Comparison of ENCODE assay signal across 8 mouse cellular contexts in genomic region chr3:137863330-137864123, GRCm38 (mm10). TPM values are rescaled to one million over a fixed set of nuclear protein-coding genes. Genes with fewer than 3 reads are reported as not detected.
A peak's percentile ranks its signal among the peaks of the same experiment; 100 is the strongest.
DNase-seq lines count a peak whose midpoint lies in the region; ATAC-seq and TF ChIP-seq lines count a peak whose summit lies in the region.

No protein-coding gene starts in this region.

- ATAC-seq in lung, embryonic 14.5 days (ENCODE audit: insufficient read depth) = no peak
- ATAC-seq in common myeloid progenitor, adult 5-6 weeks (replicated peaks; ENCODE audit: low read depth, poor library complexity, severe bottlenecking) = peak; percentile 9
- no peak for ATAC-seq in hindbrain, postnatal 0 days
- peak; percentile 6 for ATAC-seq in midbrain, postnatal 0 days (ENCODE audit: low FRiP score)

- H3K9me3 ChIP-seq in lung, embryonic 14.5 days (ENCODE audit: low read depth, low read length) = no peaks in the 10 kb centered on the region
- H3K9me3 ChIP-seq in hindbrain, postnatal 0 days (ENCODE audit: low read length) = no peaks in the 10 kb centered on the region
- no peaks in the 10 kb centered on the region for H3K9me3 ChIP-seq in midbrain, postnatal 0 days (ENCODE audit: low read length)

- H3K36me3 ChIP-seq in lung, embryonic 14.5 days (ENCODE audit: insufficient read depth) = peaks cover 11% of the 10 kb centered on the region
- no peaks in the 10 kb centered on the region for H3K36me3 ChIP-seq in hindbrain, postnatal 0 days (ENCODE audit: insufficient read depth, low read length)
- no peaks in the 10 kb centered on the region for H3K36me3 ChIP-seq in midbrain, postnatal 0 days (ENCODE audit: insufficient read depth, low read length)

- peak overlapping the region; percentile 83 for H3K4me3 ChIP-seq in lung, embryonic 14.5 days (ENCODE audit: low read depth, low read length)
- peak overlapping the region; percentile 80 for H3K4me3 ChIP-seq in hindbrain, postnatal 0 days (ENCODE audit: low read length)
- peak overlapping the region; percentile 81 for H3K4me3 ChIP-seq in midbrain, postnatal 0 days (ENCODE audit: low read depth, low read length)

- peak overlapping the region; percentile 61 for H3K4me2 ChIP-seq in lung, embryonic 14.5 days
- peak overlapping the region; percentile 54 for H3K4me2 ChIP-seq in hindbrain, postnatal 0 days (ENCODE audit: low read depth, low read length)
- H3K4me2 ChIP-seq in midbrain, postnatal 0 days (ENCODE audit: low read depth, low read length, poor library complexity, severe bottlenecking) = peak overlapping the region; percentile 59

- no peaks in the 10 kb centered on the region for H3K27me3 ChIP-seq in lung, embryonic 14.5 days (ENCODE audit: insufficient read depth, low read length)
- H3K27me3 ChIP-seq in hindbrain, postnatal 0 days (ENCODE audit: insufficient read depth, low read length) = no peaks in the 10 kb centered on the region
- H3K27me3 ChIP-seq in midbrain, postnatal 0 days (ENCODE audit: insufficient read depth, low read length) = no peaks in the 10 kb centered on the region

- peak overlapping the region; percentile 87 for H3K27ac ChIP-seq in lung, embryonic 14.5 days (ENCODE audit: low read depth)
- peak overlapping the region; percentile 96 for H3K27ac ChIP-seq in hindbrain, postnatal 0 days
- peak overlapping the region; percentile 91 for H3K27ac ChIP-seq in midbrain, postnatal 0 days (ENCODE audit: low read depth, low read length)

- no peak for TF ChIP-seq CTCF in lung, embryonic 14.5 days (IDR thresholded peaks at IDR 0.05; ENCODE audit: low read depth)
- TF ChIP-seq CTCF in hindbrain, postnatal 0 days (IDR thresholded peaks at IDR 0.05; ENCODE audit: low read depth) = no peak
- TF ChIP-seq CTCF in midbrain, postnatal 0 days (IDR thresholded peaks at IDR 0.05) = peak; percentile 21; the same call in 1 of the 2 replicates

- H3K9ac ChIP-seq in lung, embryonic 14.5 days = peak overlapping the region; percentile 60
- H3K9ac ChIP-seq in hindbrain, postnatal 0 days (replicated peaks; ENCODE audit: low read length) = peak overlapping the region; percentile 47
- H3K9ac ChIP-seq in midbrain, postnatal 0 days (replicated peaks; ENCODE audit: low read length, poor library complexity, severe bottlenecking) = peak overlapping the region; percentile 55

- DNase-seq in lung, embryonic 14.5 days = peak; percentile 8
- DNase-seq in lung, postnatal 10 days = no peak
- no peak for DNase-seq in hindbrain, postnatal 0 days (ENCODE audit: low spot score)
- peak; percentile 30 for DNase-seq in midbrain, postnatal 0 days (ENCODE audit: low spot score)
- DNase-seq in left cerebral cortex, adult 8-10 months (ENCODE audit: low spot score in 2 of 2) = no peak
- DNase-seq in urinary bladder, postnatal 10 days (ENCODE audit: low spot score) = no peak
- DNase-seq in thymus, postnatal 36 days = no peak

- WGBS in lung, embryonic 14.5 days = 31% methylated on average over 22 of the region's 22 CpGs
- 34% methylated on average over 22 of the region's 22 CpGs for WGBS in hindbrain, postnatal 0 days
- 34% methylated on average over 22 of the region's 22 CpGs for WGBS in midbrain, postnatal 0 days

- no peaks in the 10 kb centered on the region; the same call in 1 of the 2 replicates for H3K4me1 ChIP-seq in lung, embryonic 14.5 days (ENCODE audit: insufficient read depth)
- H3K4me1 ChIP-seq in hindbrain, postnatal 0 days (ENCODE audit: insufficient read depth, low read length) = no peaks in the 10 kb centered on the region
- H3K4me1 ChIP-seq in midbrain, postnatal 0 days (ENCODE audit: insufficient read depth, low read length) = 0 out of 2 replicates have a peak, but pooled peaks cover under 1% of the 10 kb centered on the region

RNA-seq across cellular contexts. Expression of gene H2afz, which starts 0.8 kb away (rescaled TPM):
- polyA plus RNA-seq in lung, embryonic 14.5 days (2014; fragmentation: Nextera tagmentation; extraction: Ambion mirVana) = 2,590 and 2,710 TPM in 2 replicates
- total RNA-seq in common myeloid progenitor, adult 5-6 weeks (2017) = 741 and 1,055 TPM in 2 replicates
- 542 and 567 TPM in 2 replicates for total RNA-seq in hindbrain, postnatal 0 days (2014; rRNA removed)
- polyA plus RNA-seq in hindbrain, postnatal 0 days (2015; fragmentation: Nextera tagmentation; extraction: Ambion mirVana) = 814 and 865 TPM in 2 replicates
- 327 and 404 TPM in 2 replicates for total RNA-seq in midbrain, postnatal 0 days (2014; rRNA removed)
- polyA plus RNA-seq in midbrain, postnatal 0 days (2015; fragmentation: Nextera tagmentation; extraction: Ambion mirVana) = 573 and 609 TPM in 2 replicates
- 100 to 1,000 TPM; 174 to 188 (median 180) TPM for total RNA-seq in left cerebral cortex, adult 8-10 months (2022)

RNA-seq across cellular contexts. Expression of gene Dnajb14, which starts 3.9 kb away (rescaled TPM):
- 12.8 and 15.5 TPM in 2 replicates for polyA plus RNA-seq in lung, embryonic 14.5 days (2014; fragmentation: Nextera tagmentation; extraction: Ambion mirVana)
- 7.4 and 8.5 TPM in 2 replicates for total RNA-seq in common myeloid progenitor, adult 5-6 weeks (2017)
- 22.4 and 22.5 TPM in 2 replicates for total RNA-seq in hindbrain, postnatal 0 days (2014; rRNA removed)
- polyA plus RNA-seq in hindbrain, postnatal 0 days (2015; fragmentation: Nextera tagmentation; extraction: Ambion mirVana) = 19.2 and 21.9 TPM in 2 replicates
- 23.1 and 24.3 TPM in 2 replicates for total RNA-seq in midbrain, postnatal 0 days (2014; rRNA removed)
- polyA plus RNA-seq in midbrain, postnatal 0 days (2015; fragmentation: Nextera tagmentation; extraction: Ambion mirVana) = 16.9 and 17.2 TPM in 2 replicates
- 10 to 100 TPM; 43.6 to 53.5 (median 47.1) TPM for total RNA-seq in left cerebral cortex, adult 8-10 months (2022)

RNA-seq across cellular contexts. Expression of gene Lamtor3, which starts 54.8 kb away (rescaled TPM):
- 97.2 and 103 TPM in 2 replicates for polyA plus RNA-seq in lung, embryonic 14.5 days (2014; fragmentation: Nextera tagmentation; extraction: Ambion mirVana)
- total RNA-seq in common myeloid progenitor, adult 5-6 weeks (2017) = 56.7 and 70.8 TPM in 2 replicates
- 78.9 and 84.2 TPM in 2 replicates for total RNA-seq in hindbrain, postnatal 0 days (2014; rRNA removed)
- 108 and 112 TPM in 2 replicates for polyA plus RNA-seq in hindbrain, postnatal 0 days (2015; fragmentation: Nextera tagmentation; extraction: Ambion mirVana)
- total RNA-seq in midbrain, postnatal 0 days (2014; rRNA removed) = 87.1 and 97.7 TPM in 2 replicates
- 113 and 122 TPM in 2 replicates for polyA plus RNA-seq in midbrain, postnatal 0 days (2015; fragmentation: Nextera tagmentation; extraction: Ambion mirVana)
- 10 to 100 TPM; 62.0 to 71.8 (median 65.0) TPM for total RNA-seq in left cerebral cortex, adult 8-10 months (2022)

Comparison
In these comparisons a context has a peak if more than half of its experiments do, and no peak if none do; other contexts are left out.
1. DNase-seq: peak in lung, embryonic 14.5 days (single experiment) and midbrain, postnatal 0 days (single experiment); none in lung, postnatal 10 days (single experiment), hindbrain, postnatal 0 days (single experiment), left cerebral cortex, adult 8-10 months (0 of 2), urinary bladder, postnatal 10 days (single experiment) and thymus, postnatal 36 days (0 of 2).
2. ATAC-seq: peak in common myeloid progenitor, adult 5-6 weeks (single experiment) and midbrain, postnatal 0 days (single experiment); none in lung, embryonic 14.5 days (single experiment) and hindbrain, postnatal 0 days (single experiment).
3. Peak in every context shown above with its lines, with median percentiles within 50 percentile points of each other: H3K27ac ChIP-seq, H3K4me2 ChIP-seq, H3K4me3 ChIP-seq and H3K9ac ChIP-seq.